17 mouse cellular contexts compared by ENCODE assay signal in the genomic region with DNA sequence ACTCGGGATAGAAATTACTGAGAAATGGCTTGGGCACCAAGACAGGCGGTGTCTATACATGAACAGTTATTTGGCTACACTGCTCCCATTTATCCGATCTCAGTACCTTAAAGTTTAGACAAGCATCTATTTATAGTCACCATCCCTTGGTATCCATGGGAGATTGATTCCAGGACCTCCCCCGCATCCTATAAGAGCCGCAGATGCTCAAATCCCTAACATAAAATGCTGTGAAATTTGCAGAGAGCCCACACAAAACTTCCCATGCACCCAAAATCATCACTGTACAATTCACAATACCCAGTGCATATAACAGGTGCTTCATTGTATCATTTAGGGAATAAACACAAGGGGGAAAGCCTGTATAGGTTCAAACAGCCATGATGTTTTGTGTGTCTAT.
"Had no signal": no experiment of that assay in that cellular context is flagged by ENCODE, and none has a peak within 500 bp of the region (broad histone marks: within the 10 kb centered on the region; RNA-seq: fewer than 3 reads in every experiment).

No protein-coding gene starts in this region.

- H3K9me3 ChIP-seq: lung, embryonic 15.5 days; megakaryocyte, embryonic 14.5 days; midbrain, embryonic 13.5 days; midbrain, embryonic 15.5 days; neural tube, embryonic 12.5 days; stomach, embryonic 15.5 days had no signal

- H3K4me1 ChIP-seq: lung, embryonic 15.5 days; midbrain, embryonic 15.5 days; neural tube, embryonic 12.5 days; stomach, embryonic 15.5 days had no signal

- H3K4me3 ChIP-seq: lung, embryonic 15.5 days; megakaryocyte, embryonic 14.5 days; midbrain, embryonic 13.5 days; midbrain, embryonic 15.5 days; neural tube, embryonic 12.5 days; stomach, embryonic 15.5 days had no signal

- H3K36me3 ChIP-seq: lung, embryonic 15.5 days; midbrain, embryonic 13.5 days; midbrain, embryonic 15.5 days; neural tube, embryonic 12.5 days; stomach, embryonic 15.5 days had no signal

- ATAC-seq: lung, postnatal 0 days; midbrain, embryonic 13.5 days; midbrain, embryonic 15.5 days had no signal

- H3K27ac ChIP-seq: lung, embryonic 15.5 days; macrophage; midbrain, embryonic 13.5 days; midbrain, embryonic 15.5 days; neural tube, embryonic 12.5 days; stomach, embryonic 15.5 days; stomach, postnatal 0 days had no signal

- DNase-seq: lung, adult 2 months; lung, postnatal 14 days; lung, postnatal 36 days; right cerebral cortex, postnatal 14 days; thymus, adult 2 months; thymus, postnatal 25 days; thymus, postnatal 4 days had no signal

- H3K4me2 ChIP-seq: lung, embryonic 15.5 days; midbrain, embryonic 11.5 days; midbrain, embryonic 13.5 days; midbrain, embryonic 15.5 days; neural tube, embryonic 12.5 days; stomach, embryonic 15.5 days had no signal

- H3K27me3 ChIP-seq: lung, embryonic 15.5 days; midbrain, embryonic 13.5 days; midbrain, embryonic 15.5 days; neural tube, embryonic 12.5 days; stomach, embryonic 15.5 days had no signal

- H3K9ac ChIP-seq: lung, embryonic 15.5 days; midbrain, embryonic 13.5 days; midbrain, embryonic 15.5 days; neural tube, embryonic 12.5 days; stomach, embryonic 15.5 days had no signal
